Mouse (Mus musculus) macrophage (primary cell): ENCODE measurements around the gene Capn1. TPM values are rescaled to one million over a fixed set of nuclear protein-coding genes. Genes with fewer than 3 reads are reported as not detected.

Experiments used
- H3K27ac ChIP-seq: fragments of 350-480 bp; formaldehyde crosslinking; 2 replicates; pipeline ENCODE4 v1.9.0; 2021
- H3K36me3 ChIP-seq: fragments of 350-480 bp; formaldehyde crosslinking; 2 replicates; pipeline ENCODE4 v1.9.0; 2021; ENCODE audit errors: inconsistent target
- H3K4me3 ChIP-seq: fragments of 350-480 bp; formaldehyde crosslinking; 2 replicates; pipeline ENCODE4 v1.9.0; 2021; ENCODE audit errors: inconsistent target
- H3K79me2 ChIP-seq: fragments of 350-480 bp; formaldehyde crosslinking; 2 replicates; pipeline ENCODE4 v1.9.0; 2021; ENCODE audit errors: inconsistent target
- WGBS: methylation state at CpG from one replicate; pipeline ENCODE4 v1.1.7; 2026; ENCODE audit warnings: inconsistent platforms; ENCODE audit not compliant: missing documents; 5-methylcytosine and 5-hydroxymethylcytosine counted together
- polyA plus RNA-seq: library from polyadenylated mRNA; stranded (reverse); fragments of 250-400 nt; gene quantifications from 3 replicates; pipeline ENCODE4 v1.2.4, GENCODE M21; 2018; ENCODE audit warnings: inconsistent platforms

The Capn1 gene
- polyA plus RNA-seq, 1 experiment from 2014 or later, result 59.9 TPM

DNA sequence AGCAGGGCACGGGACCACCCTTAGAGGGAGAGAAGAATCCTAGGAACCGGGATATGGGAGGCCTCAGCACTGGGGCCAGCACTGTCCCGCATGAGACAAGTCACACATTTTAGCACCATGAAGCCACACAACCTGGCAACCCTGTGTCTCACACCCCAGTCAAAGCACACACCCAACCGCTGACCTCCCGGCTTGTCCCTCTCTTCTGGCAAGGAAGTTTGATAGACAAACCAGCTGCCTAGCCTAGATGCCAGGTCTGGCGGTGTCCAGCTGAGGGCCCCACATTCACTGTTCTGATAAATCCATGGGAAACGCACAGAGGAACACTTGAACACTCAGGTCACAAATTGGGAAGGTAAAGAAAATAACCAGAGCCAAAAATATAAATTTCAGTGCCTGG, 73.1 kb downstream of the Capn1 start:
- WGBS, result 96% methylated on average over 7 of the region's 7 CpGs
- Histone ChIP-seq H3K4me3 (no peak overlapping the region), H3K36me3 (peaks cover 12% of the 10 kb centered on the region; the same call in 1 of the 2 replicates), H3K79me2 (no peaks in the 10 kb centered on the region), H3K27ac (no peak overlapping the region)

DNA sequence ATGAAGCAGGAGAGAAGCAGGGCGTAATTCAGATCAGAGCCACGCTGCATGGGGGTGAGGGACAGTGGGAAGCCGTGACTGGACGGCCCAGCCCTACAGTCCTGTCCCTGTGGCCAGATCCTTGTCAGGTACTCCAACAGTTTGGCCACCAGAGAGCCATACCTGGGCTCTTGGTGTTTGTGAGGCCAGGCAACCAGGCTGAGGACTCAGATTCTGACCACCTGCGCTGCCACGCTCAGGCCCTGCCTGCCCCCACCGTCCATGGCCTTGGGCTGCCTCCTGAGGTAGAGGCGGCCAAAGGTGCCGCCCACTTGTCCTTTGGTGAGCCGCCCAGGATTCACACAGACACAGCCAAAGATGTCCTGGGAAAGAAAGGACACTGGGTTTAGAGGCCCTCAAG, 75.0 kb downstream of the Capn1 start:
- 94% methylated on average over 10 of the region's 10 CpGs for WGBS
- no peak overlapping the region for H3K4me3 ChIP-seq
- peaks cover 12% of the 10 kb centered on the region; the same call in 1 of the 2 replicates for H3K36me3 ChIP-seq
- H3K79me2 ChIP-seq, result no peaks in the 10 kb centered on the region
- H3K27ac ChIP-seq, result no peak overlapping the region

DNA sequence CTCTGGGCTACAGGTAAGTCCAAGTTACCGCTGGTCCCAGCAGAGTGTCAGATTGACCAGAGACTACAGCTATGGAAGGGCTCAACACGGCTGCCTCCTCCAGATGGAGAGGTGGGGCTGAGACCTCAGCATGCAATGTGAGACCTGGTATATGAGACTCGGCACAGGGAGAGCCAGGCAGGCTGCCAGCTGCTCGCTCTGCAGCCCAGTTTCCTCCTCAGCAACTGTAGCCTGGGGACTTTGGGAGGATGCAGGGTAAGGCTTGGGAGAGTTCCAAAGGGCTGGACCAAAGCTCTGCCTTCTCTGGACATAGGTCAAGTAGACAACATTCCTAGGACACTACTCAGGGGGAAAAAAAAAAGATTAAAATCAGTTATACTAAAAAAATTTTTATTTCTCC, 75.5 kb downstream of the Capn1 start:
- Histone ChIP-seq H3K4me3 (no peak overlapping the region), H3K36me3 (peaks cover 12% of the 10 kb centered on the region; the same call in 1 of the 2 replicates)
- 92% methylated on average over 4 of the region's 4 CpGs for WGBS

DNA sequence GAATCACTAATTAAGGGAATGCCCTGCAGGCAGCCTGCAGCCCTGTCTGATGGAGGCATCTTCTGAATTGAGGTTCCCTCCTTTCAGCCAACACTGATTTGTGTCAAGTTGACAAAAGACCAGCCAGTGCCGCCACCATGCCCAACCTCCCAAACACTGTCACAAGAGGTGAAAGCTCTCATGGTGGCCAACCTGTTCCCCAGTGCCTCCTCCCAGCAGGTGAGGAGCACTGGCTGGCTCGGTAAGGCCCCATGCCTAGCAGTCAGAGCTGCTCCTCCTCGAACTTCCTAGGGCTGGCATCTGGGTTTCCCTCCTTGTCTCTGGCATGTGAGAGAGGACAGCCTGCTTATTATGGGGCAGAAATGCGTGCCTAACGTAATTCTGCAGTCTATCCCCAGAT, 76.0 kb downstream of the Capn1 start:
- Histone ChIP-seq H3K27ac (no peak overlapping the region), H3K36me3 (peaks cover 12% of the 10 kb centered on the region; the same call in 1 of the 2 replicates), H3K4me3 (no peak overlapping the region), H3K79me2 (no peaks in the 10 kb centered on the region)
- WGBS, result 91% methylated on average over 5 of the region's 5 CpGs

More for the DNA sequence above, 75.5 kb downstream of the Capn1 start:
- H3K27ac ChIP-seq, result no peak overlapping the region
- no peaks in the 10 kb centered on the region for H3K79me2 ChIP-seq

Other genes starting within 250 kb of the Capn1 start
- gene Scyl1, start 244.5 kb downstream of the Capn1 start, polyA plus RNA-seq, result 46.2 to 54.8 TPM (median 52.4 TPM) in 3 replicates
- gene Frmd8, start 140.6 kb downstream of the Capn1 start, polyA plus RNA-seq, result 8.1 to 26.2 TPM (median 19.8 TPM) in 3 replicates
- 44.6 to 74.8 TPM (median 53.2 TPM) in 3 replicates for gene Slc25a45, start 138.1 kb downstream of the Capn1 start, polyA plus RNA-seq
- gene Tigd3, start 121.7 kb downstream of the Capn1 start, polyA plus RNA-seq, result 0.16 to 0.59 TPM (median 0.16 TPM) in 3 replicates
- 53.9 to 215 TPM (median 57.4 TPM) in 3 replicates for gene Dpf2, start 102.9 kb downstream of the Capn1 start, polyA plus RNA-seq
- 1.2 to 3.4 TPM (median 1.7 TPM) in 3 replicates for gene Cdc42ep2, start 91.1 kb downstream of the Capn1 start, polyA plus RNA-seq
- 14.2 to 24.9 TPM (median 20.1 TPM) in 3 replicates for gene Pola2, start 51.7 kb downstream of the Capn1 start, polyA plus RNA-seq
- not detected in 3 replicates for gene Slc22a20, start 29.8 kb downstream of the Capn1 start, polyA plus RNA-seq
- gene Syvn1, start 30.7 kb upstream of the Capn1 start, polyA plus RNA-seq, result 32.9 to 40.2 TPM (median 33.2 TPM) in 3 replicates
- 21.9 to 37.4 TPM (median 33.3 TPM) in 3 replicates for gene Mrpl49, start 41.9 kb upstream of the Capn1 start, polyA plus RNA-seq
- 767 to 1,640 TPM (median 1,335 TPM) in 3 replicates for gene Fau, start 41.9 kb upstream of the Capn1 start, polyA plus RNA-seq
- 4.0 to 21.8 TPM (median 18.1 TPM) in 3 replicates for gene Znhit2, start 45.3 kb upstream of the Capn1 start, polyA plus RNA-seq
- gene Tm7sf2, start 52.5 kb upstream of the Capn1 start, polyA plus RNA-seq, result 4.6 to 21.1 TPM (median 17.5 TPM) in 3 replicates
- gene Vps51, start 61.3 kb upstream of the Capn1 start, polyA plus RNA-seq, result 20.2 to 48.8 TPM (median 37.7 TPM) in 3 replicates
- gene Tmem262, start 64.1 kb upstream of the Capn1 start, polyA plus RNA-seq, result not detected in 3 replicates
- 0.26 TPM in 1 of 3 replicates, not detected in the others for gene Gm28374, start 66.4 kb upstream of the Capn1 start, polyA plus RNA-seq
- 28.7 to 39.1 TPM (median 33.7 TPM) in 3 replicates for gene Zfpl1, start 69.1 kb upstream of the Capn1 start, polyA plus RNA-seq
- gene Cdca5, start 69.1 kb upstream of the Capn1 start, polyA plus RNA-seq, result 1.4 to 7.1 TPM (median 2.5 TPM) in 3 replicates
- 0.29 TPM in 1 of 3 replicates, not detected in the others for gene AC131692.1, start 78.5 kb upstream of the Capn1 start, polyA plus RNA-seq
- not detected in 3 replicates for gene Naaladl1, start 89.9 kb upstream of the Capn1 start, polyA plus RNA-seq
- 1.4 to 11.0 TPM (median 6.6 TPM) in 3 replicates for gene Sac3d1, start 102.8 kb upstream of the Capn1 start, polyA plus RNA-seq
- 28.8 to 41.8 TPM (median 33.8 TPM) in 3 replicates for gene Snx15, start 112.4 kb upstream of the Capn1 start, polyA plus RNA-seq
- gene Batf2, start 125.1 kb upstream of the Capn1 start, polyA plus RNA-seq, result 5.7 to 15.6 TPM (median 5.9 TPM) in 3 replicates
- gene Arl2, start 125.7 kb upstream of the Capn1 start, polyA plus RNA-seq, result 24.6 to 32.9 TPM (median 27.4 TPM) in 3 replicates
- 0.11 TPM in 1 of 3 replicates, not detected in the others for gene Majin, start 168.5 kb upstream of the Capn1 start, polyA plus RNA-seq
- not detected in 3 replicates for gene Gpha2, start 210.5 kb upstream of the Capn1 start, polyA plus RNA-seq
- 11.2 to 16.0 TPM (median 14.6 TPM) in 3 replicates for gene Ppp2r5b, start 220.0 kb upstream of the Capn1 start, polyA plus RNA-seq
- gene Atg2a, start 225.8 kb upstream of the Capn1 start, polyA plus RNA-seq, result 8.9 to 17.0 TPM (median 9.9 TPM) in 3 replicates